Mouse (Mus musculus): ENCODE measurements at regions not wholly inside any gene's neighbourhood (a gene's known extent, or its start where the extent isn't known, plus 50 kb on each side); places are given as distances from the start of the nearest gene placed in this dataset.

GRCm38 (mm10) chr9:63843431-63843830, 85.6 kb upstream of the Smad3 start:
- WGBS = 51% methylated on average over 2 of the region's 2 CpGs
- H3K27ac ChIP-seq (ENCODE audit: control insufficient read depth, insufficient read depth, low read depth, low read length, poor library complexity) = no peak overlapping the region
- TF ChIP-seq CTCF (IDR thresholded peaks at IDR 0.05; ENCODE audit: control insufficient read depth, insufficient read depth, low read length) (no peak), POLR2A (IDR thresholded peaks at IDR 0.05; ENCODE audit: borderline replicate concordance, control insufficient read depth, low read depth, low read length) (no peak)
- no peaks in the 10 kb centered on the region for H3K4me1 ChIP-seq (ENCODE audit: control insufficient read depth, insufficient read depth, low read length)
- no peak overlapping the region for H3K4me3 ChIP-seq (replicated peaks; ENCODE audit: control insufficient read depth, low read depth, low read length)

- TF ChIP-seq CTCF (IDR thresholded peaks at IDR 0.05; ENCODE audit: control insufficient read depth, insufficient read depth, low read length) (no peak), POLR2A (IDR thresholded peaks at IDR 0.05; ENCODE audit: borderline replicate concordance, control insufficient read depth, low read depth, low read length) (no peak)
- Histone ChIP-seq H3K27ac (ENCODE audit: control insufficient read depth, insufficient read depth, low read depth, low read length, poor library complexity) (no peak overlapping the region), H3K4me1 (ENCODE audit: control insufficient read depth, insufficient read depth, low read length) (no peaks in the 10 kb centered on the region), H3K4me3 (replicated peaks; ENCODE audit: control insufficient read depth, low read depth, low read length) (no peak overlapping the region)
- 89% methylated on average over 14 of the region's 14 CpGs for WGBS
These were observed 83.3 kb upstream of the Smad3 start for GRCm38 (mm10) chr9:63841102-63841501.

DNA sequence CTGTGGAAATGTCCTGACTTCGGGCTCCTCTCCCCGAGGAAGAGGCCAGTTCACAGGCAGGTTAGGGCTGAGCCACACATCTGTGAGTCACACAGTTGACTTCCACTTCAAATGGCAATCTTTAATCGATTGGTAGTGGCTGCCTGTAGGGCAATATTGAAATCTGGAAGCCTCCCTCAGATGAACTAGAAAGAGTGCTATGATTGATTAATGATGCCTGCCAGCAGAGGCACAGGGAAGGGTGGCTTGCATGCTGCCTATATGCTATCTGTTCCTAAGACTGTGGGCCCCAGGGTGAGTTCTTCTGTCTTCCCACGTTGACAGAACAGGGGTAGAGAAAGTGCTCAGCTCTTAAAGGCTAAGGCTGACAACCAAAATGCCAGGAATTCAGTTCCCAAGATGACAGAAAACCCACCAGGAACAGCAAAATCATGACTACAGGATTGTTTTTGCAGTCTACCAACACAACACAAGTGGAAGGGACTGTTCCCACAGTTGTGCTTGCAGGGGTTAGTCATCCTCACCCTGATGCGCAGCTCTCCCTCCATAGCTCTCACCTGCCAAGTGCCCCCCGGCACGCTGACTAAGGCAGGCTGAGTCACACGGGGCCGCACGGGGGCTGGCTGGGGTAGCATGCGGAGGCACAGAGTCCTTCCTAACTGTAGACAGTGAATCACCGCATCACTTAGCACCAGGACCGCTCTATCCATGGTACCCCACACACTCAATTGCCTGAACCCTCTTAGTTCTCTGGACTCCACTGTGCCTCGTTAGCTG, 81.4 kb upstream of the Smad3 start:
- Histone ChIP-seq H3K4me1 (ENCODE audit: control insufficient read depth, insufficient read depth, low read length) (no peaks in the 10 kb centered on the region), H3K4me3 (replicated peaks; ENCODE audit: control insufficient read depth, low read depth, low read length) (no peak overlapping the region), H3K27ac (ENCODE audit: control insufficient read depth, insufficient read depth, low read depth, low read length, poor library complexity) (no peak overlapping the region)
- WGBS = 84% methylated on average over 14 of the region's 14 CpGs
- TF ChIP-seq POLR2A (IDR thresholded peaks at IDR 0.05; ENCODE audit: borderline replicate concordance, control insufficient read depth, low read depth, low read length) (no peak), CTCF (IDR thresholded peaks at IDR 0.05; ENCODE audit: control insufficient read depth, insufficient read depth, low read length) (no peak)

- WGBS = 70% methylated on average over 6 of the region's 6 CpGs
- TF ChIP-seq POLR2A (IDR thresholded peaks at IDR 0.05; ENCODE audit: borderline replicate concordance, control insufficient read depth, low read depth, low read length) (no peak), CTCF (IDR thresholded peaks at IDR 0.05; ENCODE audit: control insufficient read depth, insufficient read depth, low read length) (no peak)
- Histone ChIP-seq H3K4me3 (replicated peaks; ENCODE audit: control insufficient read depth, low read depth, low read length) (no peak overlapping the region), H3K27ac (ENCODE audit: control insufficient read depth, insufficient read depth, low read depth, low read length, poor library complexity) (no peak overlapping the region), H3K4me1 (ENCODE audit: control insufficient read depth, insufficient read depth, low read length) (no peaks in the 10 kb centered on the region)
These were observed 79.8 kb upstream of the Smad3 start for GRCm38 (mm10) chr9:63837552-63837951.

DNA sequence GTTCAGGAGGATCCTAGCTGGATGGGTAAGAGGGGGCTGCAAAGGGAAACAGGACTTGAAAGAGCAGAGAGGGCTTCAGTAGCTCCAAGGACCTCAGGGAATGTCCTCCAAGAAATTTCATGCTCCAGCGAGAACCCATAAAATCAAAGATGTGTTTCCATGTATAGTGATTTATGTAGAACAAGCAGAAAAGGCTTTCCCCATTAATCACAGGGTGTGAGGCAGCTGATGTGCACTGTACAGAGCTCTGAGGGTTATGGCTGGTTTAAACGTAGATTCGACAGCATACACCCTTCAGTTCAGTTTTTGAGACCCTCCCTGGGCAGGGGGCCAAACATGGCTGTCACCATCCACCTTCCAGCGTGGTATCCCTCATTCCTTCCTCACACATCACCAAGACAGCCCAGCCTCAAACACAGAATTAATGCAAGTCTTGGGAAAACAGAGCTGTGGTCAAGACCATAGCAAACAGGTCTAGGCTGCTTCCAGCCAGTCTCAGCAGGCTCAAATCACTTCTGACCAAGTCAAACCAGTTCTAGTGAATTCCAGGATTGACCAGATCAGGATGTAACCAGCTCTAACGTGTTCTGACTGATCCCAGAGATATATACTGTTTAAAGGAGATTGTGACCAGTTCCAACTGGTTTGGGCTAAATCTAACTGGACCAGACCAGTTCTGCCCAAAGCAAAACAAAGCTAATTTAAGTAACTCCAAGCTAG, 78.9 kb upstream of the Smad3 start:
- WGBS = 62% methylated on average over 5 of the region's 5 CpGs
- H3K27ac ChIP-seq (ENCODE audit: control insufficient read depth, insufficient read depth, low read depth, low read length, poor library complexity) = no peak overlapping the region
- TF ChIP-seq CTCF (IDR thresholded peaks at IDR 0.05; ENCODE audit: control insufficient read depth, insufficient read depth, low read length) (no peak), POLR2A (IDR thresholded peaks at IDR 0.05; ENCODE audit: borderline replicate concordance, control insufficient read depth, low read depth, low read length) (no peak)
- no peaks in the 10 kb centered on the region for H3K4me1 ChIP-seq (ENCODE audit: control insufficient read depth, insufficient read depth, low read length)
- H3K4me3 ChIP-seq (replicated peaks; ENCODE audit: control insufficient read depth, low read depth, low read length) = no peak overlapping the region

GRCm38 (mm10) chr9:63836036-63836435, 78.2 kb upstream of the Smad3 start:
- no peak overlapping the region for H3K27ac ChIP-seq (ENCODE audit: control insufficient read depth, insufficient read depth, low read depth, low read length, poor library complexity)
- no peak for TF ChIP-seq CTCF (IDR thresholded peaks at IDR 0.05; ENCODE audit: control insufficient read depth, insufficient read depth, low read length)
- TF ChIP-seq POLR2A (IDR thresholded peaks at IDR 0.05; ENCODE audit: borderline replicate concordance, control insufficient read depth, low read depth, low read length) = no peak
- no peak overlapping the region for H3K4me3 ChIP-seq (replicated peaks; ENCODE audit: control insufficient read depth, low read depth, low read length)
- H3K4me1 ChIP-seq (ENCODE audit: control insufficient read depth, insufficient read depth, low read length) = no peaks in the 10 kb centered on the region
- WGBS = 66% methylated on average over 11 of the region's 11 CpGs

DNA sequence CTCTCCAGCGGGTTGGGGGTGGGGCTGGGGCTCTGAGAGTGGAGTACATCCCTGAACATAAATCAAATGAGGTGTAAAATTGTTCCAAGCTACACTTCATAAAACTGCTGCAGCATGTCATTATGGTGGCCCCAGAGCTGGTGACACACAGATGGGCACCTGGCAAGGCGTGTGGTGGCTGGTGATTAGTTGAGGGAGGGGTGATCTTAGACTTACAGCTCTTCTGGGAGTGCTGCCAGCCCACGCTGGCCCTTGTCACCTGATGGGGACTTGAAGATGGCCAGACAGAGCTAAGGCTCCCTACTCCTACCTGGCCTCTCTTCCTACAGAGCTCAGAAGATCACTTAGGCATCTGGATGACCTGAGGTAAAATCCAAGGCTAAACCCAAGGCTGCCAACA, 76.6 kb upstream of the Smad3 start:
- WGBS = 72% methylated on average over 3 of the region's 3 CpGs
- no peaks in the 10 kb centered on the region for H3K4me1 ChIP-seq (ENCODE audit: control insufficient read depth, insufficient read depth, low read length)
- H3K4me3 ChIP-seq (replicated peaks; ENCODE audit: control insufficient read depth, low read depth, low read length) = no peak overlapping the region
- H3K27ac ChIP-seq (ENCODE audit: control insufficient read depth, insufficient read depth, low read depth, low read length, poor library complexity) = no peak overlapping the region
- no peak for TF ChIP-seq POLR2A (IDR thresholded peaks at IDR 0.05; ENCODE audit: borderline replicate concordance, control insufficient read depth, low read depth, low read length)

DNA sequence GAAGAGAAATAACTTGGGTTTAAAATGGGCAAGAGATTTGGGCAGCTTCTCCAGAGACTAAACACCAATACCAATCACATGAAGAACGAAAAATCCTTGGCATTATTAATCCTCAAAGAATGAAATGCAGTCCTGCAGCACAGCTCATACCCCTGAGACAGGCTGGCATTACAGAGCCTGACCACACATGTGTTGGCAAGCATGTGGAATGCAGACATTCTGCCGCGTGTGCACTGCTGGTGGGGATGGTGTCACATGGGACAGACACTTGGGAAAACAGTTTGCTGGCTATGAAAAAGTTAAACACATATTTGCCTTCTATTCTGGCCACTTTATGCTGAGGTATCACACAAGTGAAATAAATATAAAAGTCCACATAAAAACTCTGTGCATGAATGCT, 60.4 kb upstream of the Smad3 start:
- no peak overlapping the region for H3K27ac ChIP-seq (ENCODE audit: control insufficient read depth, insufficient read depth, low read depth, low read length, poor library complexity)
- TF ChIP-seq POLR2A (IDR thresholded peaks at IDR 0.05; ENCODE audit: borderline replicate concordance, control insufficient read depth, low read depth, low read length) (no peak), CTCF (IDR thresholded peaks at IDR 0.05; ENCODE audit: control insufficient read depth, insufficient read depth, low read length) (no peak)
- WGBS = 76% methylated on average over 3 of the region's 3 CpGs
- H3K4me1 ChIP-seq (ENCODE audit: control insufficient read depth, insufficient read depth, low read length) = no peaks in the 10 kb centered on the region; the same call in 1 of the 2 replicates
- H3K4me3 ChIP-seq (replicated peaks; ENCODE audit: control insufficient read depth, low read depth, low read length) = no peak overlapping the region
